Mouse (Mus musculus) adrenal gland (tissue): ENCODE results near the gene Gamt.

Experiments used
- intact Hi-C: fragments of 180-260 bp; cut with DNase I; formaldehyde crosslinking; loops from one replicate; pipeline ENCODE4 v1.15.1; 2025
- long read RNA-seq, 2 experiments: library from polyadenylated mRNA; unstranded; transcript quantifications; one replicate each; pipeline ENCODE4 v2.0.0; 2020; ENCODE audit warnings: borderline replicate concordance in 1 of 2; ENCODE audit not compliant: insufficient replicate concordance in 1 of 2

The Gamt gene
- long read RNA-seq, experiment 1, transcript Gamt-202 (6 exons, 988 nt) = major isoform, 166 of 181 reads
- long read RNA-seq, experiment 1, partial matches to known transcripts = 6 of 181 reads
- long read RNA-seq, experiment 1, other reads (novel, unspliced or antisense) = 6 of 181 reads
- long read RNA-seq, experiment 2, transcript Gamt-202 (6 exons, 988 nt) = major isoform, 169 of 184 reads
- long read RNA-seq, experiment 2, partial matches to known transcripts = 7 of 184 reads
- long read RNA-seq, experiment 2, other reads (novel, unspliced or antisense) = 2 of 184 reads

GRCm38 (mm10) chr10:80260642-80261584 is at the start of gene Gamt, which contains the start of gene Dazap1:
Gene Gamt, minus strand, starts transcription at chr10:80261012.
Gene Dazap1, plus strand, starts transcription at chr10:80261486.
- intact Hi-C loops = no loop called here

GRCm38 (mm10) chr10:80304862-80305261 is 44.0 kb upstream of the Gamt start:
- intact Hi-C loops = no loop called here

GRCm38 (mm10) chr10:80304458-80304857 is 43.6 kb upstream of the Gamt start:
- intact Hi-C loops = no loop called here

GRCm38 (mm10) chr10:80302471-80302881 is 41.7 kb upstream of the Gamt start:
- intact Hi-C loops = no loop called here

GRCm38 (mm10) chr10:80302082-80302355 is 41.2 kb upstream of the Gamt start:
- intact Hi-C loops = no loop called here

- intact Hi-C loops = no loop called here
Observed at GRCm38 (mm10) chr10:80301256-80302081, 40.7 kb upstream of the Gamt start.

- intact Hi-C loops = no loop called here
Observed at GRCm38 (mm10) chr10:80300672-80301181, 39.9 kb upstream of the Gamt start.

GRCm38 (mm10) chr10:80299824-80300223 is 39.0 kb upstream of the Gamt start:
- intact Hi-C loops = no loop called here

GRCm38 (mm10) chr10:80299301-80299700 is 38.5 kb upstream of the Gamt start:
- intact Hi-C loops = no loop called here

GRCm38 (mm10) chr10:80298571-80299281 is 37.9 kb upstream of the Gamt start:
- intact Hi-C loops = no loop called here

- intact Hi-C loops = no loop called here
Observed at GRCm38 (mm10) chr10:80297526-80298133, 36.8 kb upstream of the Gamt start.

GRCm38 (mm10) chr10:80296824-80297223 is 36.0 kb upstream of the Gamt start:
- intact Hi-C loops = no loop called here

- intact Hi-C loops = loop anchor here (2.0 kb wide), 1 partner anchor 53 kb away; the partner anchor contains the start of gene Adamtsl5
Observed at GRCm38 (mm10) chr10:80295618-80296425, 35.0 kb upstream of the Gamt start, which contains the start of gene Apc2. Gene Apc2, plus strand, starts transcription at chr10:80295977.

- intact Hi-C loops = loop anchor here (2.0 to 5.0 kb wide), 2 partner anchors 54 to 77 kb away; partner anchors contain the start of gene Adamtsl5
Observed at GRCm38 (mm10) chr10:80294788-80295303, 34.0 kb upstream of the Gamt start.

GRCm38 (mm10) chr10:80294311-80294710 is 33.5 kb upstream of the Gamt start:
- intact Hi-C loops = loop anchor here (2.0 to 5.0 kb wide), 2 partner anchors 54 to 78 kb away; partner anchors contain the start of gene Adamtsl5

GRCm38 (mm10) chr10:80293325-80293724 is 32.5 kb upstream of the Gamt start:
- intact Hi-C loops = loop anchor here (5.0 kb wide), 1 partner anchor 79 kb away; no protein-coding TSS in a partner anchor

GRCm38 (mm10) chr10:80292251-80293146 is 31.7 kb upstream of the Gamt start, which contains the start of gene Rps15:
Gene Rps15, plus strand, starts transcription at chr10:80292453.
- intact Hi-C loops = loop anchor here (5.0 kb wide), 1 partner anchor 80 kb away; no protein-coding TSS in a partner anchor
